Mouse (Mus musculus): ENCODE measurements around the gene Tcf23. TPM values are rescaled to one million over a fixed set of nuclear protein-coding genes. Genes with fewer than 3 reads are reported as not detected.
"Not testable (repeated sequence)": the region's sequence is repeated elsewhere in the genome, so short reads cannot be mapped to it uniquely, and the experiment has no call there.

The Tcf23 gene
- polyA plus RNA-seq, 2 experiments from 2014 or later = not detected

GRCm38 (mm10) chr5:31000122-31000521 is 31.7 kb downstream of the Tcf23 start:
- no peak for ATAC-seq

DNA sequence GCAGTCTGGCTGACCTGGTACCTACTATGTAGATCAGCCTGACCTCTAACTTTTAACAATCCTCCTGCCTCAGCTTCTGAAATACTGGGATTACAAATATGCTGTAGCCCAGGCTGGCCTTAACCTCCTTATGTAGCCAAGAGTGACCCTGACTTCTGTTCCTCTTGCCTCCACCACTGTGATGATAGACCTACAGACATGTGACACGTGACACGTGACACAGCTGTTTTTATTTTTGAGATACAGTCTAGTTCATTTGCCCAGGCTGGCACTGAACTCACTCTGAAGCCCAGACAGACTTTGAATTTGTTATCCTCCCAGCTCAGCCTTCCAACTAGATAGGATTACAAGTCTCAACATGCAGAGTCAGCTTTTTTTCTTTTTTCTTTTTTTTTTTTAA is 32.5 kb downstream of the Tcf23 start:
- ATAC-seq = no peak

GRCm38 (mm10) chr5:31001560-31001959 is 33.1 kb downstream of the Tcf23 start:
- no peak for ATAC-seq

- ATAC-seq = peak; percentile 96
Measured at GRCm38 (mm10) chr5:31004184-31004583, 35.7 kb downstream of the Tcf23 start.

DNA sequence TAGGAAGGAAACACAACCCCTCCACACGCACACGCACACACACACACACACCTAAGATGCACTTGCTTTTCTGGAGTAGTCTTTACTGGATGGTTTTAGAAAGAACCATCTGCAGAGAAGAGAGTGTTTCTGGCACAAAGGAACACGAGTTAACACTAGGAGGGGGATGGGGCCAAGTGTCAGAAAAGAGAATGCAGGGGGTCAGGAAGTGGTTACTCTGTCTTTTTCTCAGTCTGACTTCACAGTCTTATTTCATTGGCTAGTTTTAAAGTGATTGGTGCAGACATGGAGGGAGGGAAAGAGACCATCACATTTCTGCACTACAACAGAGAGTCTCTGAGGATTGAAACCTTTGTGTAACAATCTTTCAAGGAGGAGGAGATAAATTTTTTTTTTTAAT is 44.3 kb downstream of the Tcf23 start:
- ATAC-seq = peak; percentile 95

- ATAC-seq = no peak
Measured at GRCm38 (mm10) chr5:31015913-31016312, 47.5 kb downstream of the Tcf23 start.

- ATAC-seq = not testable (repeated sequence)
Measured at GRCm38 (mm10) chr5:31021790-31022189, 53.3 kb downstream of the Tcf23 start.

DNA sequence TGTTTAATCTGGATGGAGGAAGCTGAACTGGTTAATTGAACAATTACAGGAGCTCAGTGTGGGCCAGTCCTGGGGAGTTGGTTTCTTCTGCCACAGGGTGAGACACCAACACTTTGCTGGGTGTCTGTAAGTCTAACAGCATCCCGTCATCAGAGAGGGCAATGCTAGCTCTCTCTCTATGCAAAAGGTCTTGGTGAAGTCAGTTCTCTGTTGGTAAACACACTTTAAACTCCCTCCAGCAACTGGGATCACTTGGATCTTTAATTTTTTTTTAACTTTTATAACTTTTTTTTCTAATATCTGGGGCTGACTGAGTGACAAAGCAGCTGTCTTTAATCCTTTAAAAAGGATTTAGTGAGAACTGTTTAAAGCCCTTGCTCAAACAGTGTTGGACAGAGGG is 54.2 kb downstream of the Tcf23 start:
- no peak for ATAC-seq

- no peak for ATAC-seq
Measured at GRCm38 (mm10) chr5:31023254-31023653, 54.8 kb downstream of the Tcf23 start.

DNA sequence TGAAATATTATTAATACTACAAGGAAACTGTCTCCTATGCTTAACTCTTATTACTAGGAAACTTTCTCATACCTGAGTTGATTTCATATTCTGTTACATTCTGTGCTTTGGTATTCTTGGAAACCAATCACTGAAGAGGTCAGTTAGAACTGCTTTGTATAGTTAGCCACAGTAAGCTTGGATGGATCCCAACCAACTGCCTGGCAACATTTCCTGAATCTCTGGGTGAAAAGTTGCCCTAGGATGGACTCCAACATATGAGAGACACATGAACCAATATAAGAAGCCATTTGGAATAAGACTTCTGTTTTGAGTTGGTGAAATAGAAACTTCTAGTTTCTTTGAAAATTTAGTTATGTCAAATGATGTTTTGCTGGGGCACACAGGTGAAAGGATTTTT is 56.2 kb downstream of the Tcf23 start:
- ATAC-seq = no peak

Other genes with a start within 250 kb of the Tcf23 start
- 1 to 10 TPM; 2.5 to 2.7 TPM for gene Mapre3, start 154.0 kb upstream of the Tcf23 start, polyA plus RNA-seq (2017; shearing (Covaris generic))
- gene Tmem214, start 100.7 kb upstream of the Tcf23 start, polyA plus RNA-seq (2017; shearing (Covaris generic)) = 10 to 100 TPM; 20.4 to 24.5 TPM
- 1 to 10 TPM; 4.6 to 6.5 TPM for gene Agbl5, start 80.0 kb upstream of the Tcf23 start, polyA plus RNA-seq (2017; shearing (Covaris generic))
- 100 to 1,000 TPM; 277 to 289 TPM for gene Ost4, start 60.9 kb upstream of the Tcf23 start, polyA plus RNA-seq (2017; shearing (Covaris generic))
- under 1 TPM; 0.33 to 0.42 TPM for gene Emilin1, start 55.3 kb upstream of the Tcf23 start, polyA plus RNA-seq (2017; shearing (Covaris generic))
- gene Khk, start 47.2 kb upstream of the Tcf23 start, polyA plus RNA-seq (2017; shearing (Covaris generic)) = 10 to 100 TPM; 11.9 to 20.6 TPM
- gene Cgref1, start 23.1 kb upstream of the Tcf23 start, polyA plus RNA-seq (2017; shearing (Covaris generic)) = under 1 TPM in 1 of 2 experiments, not detected in 1; 0.50 TPM
- gene Preb, start 8.3 kb upstream of the Tcf23 start, polyA plus RNA-seq (2017; shearing (Covaris generic)) = 10 to 100 TPM; 60.4 to 71.0 TPM
- 10 to 100 TPM; 80.2 to 81.8 TPM for gene Atraid, start 79.7 kb downstream of the Tcf23 start, polyA plus RNA-seq (2017; shearing (Covaris generic))
- 1 to 10 TPM; 2.7 to 3.2 TPM for gene Slc5a6, start 80.3 kb downstream of the Tcf23 start, polyA plus RNA-seq (2017; shearing (Covaris generic))
- gene Cad, start 86.1 kb downstream of the Tcf23 start, polyA plus RNA-seq (2017; shearing (Covaris generic)) = 1 to 10 TPM; 5.7 to 9.7 TPM
- gene Dnajc5g, start 137.6 kb downstream of the Tcf23 start, polyA plus RNA-seq (2017; shearing (Covaris generic)) = under 1 TPM in 1 of 2 experiments, not detected in 1; 0.28 TPM
- not detected for gene Slc30a3, start 139.6 kb downstream of the Tcf23 start, polyA plus RNA-seq (2017; shearing (Covaris generic))
- not detected for gene Trim54, start 148.1 kb downstream of the Tcf23 start, polyA plus RNA-seq (2017; shearing (Covaris generic))
- gene Ucn, start 170.2 kb downstream of the Tcf23 start, polyA plus RNA-seq (2017; shearing (Covaris generic)) = not detected
- 10 to 100 TPM; 44.0 to 44.5 TPM for gene Mpv17, start 185.6 kb downstream of the Tcf23 start, polyA plus RNA-seq (2017; shearing (Covaris generic))
- gene Gm29609, start 211.2 kb downstream of the Tcf23 start, polyA plus RNA-seq (2017; shearing (Covaris generic)) = 1 to 10 TPM; 1.6 to 2.3 TPM
- 10 to 100 TPM; 64.6 to 66.3 TPM for gene Gtf3c2, start 211.5 kb downstream of the Tcf23 start, polyA plus RNA-seq (2017; shearing (Covaris generic))
- gene Snx17, start 224.6 kb downstream of the Tcf23 start, polyA plus RNA-seq (2017; shearing (Covaris generic)) = 100 to 1,000 TPM in 1 of 2 experiments, 10 to 100 TPM in 1; 99.1 to 123 TPM
- gene Eif2b4, start 224.8 kb downstream of the Tcf23 start, polyA plus RNA-seq (2017; shearing (Covaris generic)) = 10 to 100 TPM; 37.6 to 41.9 TPM
- 1 to 10 TPM; 2.4 to 4.4 TPM for gene Zfp513, start 233.6 kb downstream of the Tcf23 start, polyA plus RNA-seq (2017; shearing (Covaris generic))